Mouse (Mus musculus) neural tube, embryonic 14.5 days (tissue): Measurements from ENCODE around the gene Tiam1. TPM values are rescaled to one million over a fixed set of nuclear protein-coding genes. Genes with fewer than 3 reads are reported as not detected.

Experiments
- ATAC-seq: fragments of 200-750 bp; cut with Nextera tagmentation; 2 replicates; pipeline ENCODE4 v1.8.0; 2017; ENCODE audit warnings: low read depth, mild to moderate bottlenecking, moderate TSS enrichment, moderate library complexity
- H3K27ac ChIP-seq: fragments of 300-500 bp; sonication (generic); 2 replicates; pipeline ENCODE4 v1.5.1; 2014; ENCODE audit warnings: low read depth, mild to moderate bottlenecking, control low read depth, low read length, moderate library complexity, mixed read lengths
- H3K27me3 ChIP-seq: fragments of 300-500 bp; sonication (generic); 2 replicates; pipeline ENCODE4 v1.6.1; 2014; ENCODE audit warnings: low read length; ENCODE audit not compliant: control insufficient read depth, insufficient read depth
- H3K36me3 ChIP-seq: fragments of 300-500 bp; sonication (generic); 2 replicates; pipeline ENCODE4 v1.6.1; 2014; ENCODE audit warnings: low read length, mixed read lengths; ENCODE audit not compliant: control insufficient read depth, insufficient read depth
- H3K4me1 ChIP-seq: fragments of 300-500 bp; sonication (generic); 2 replicates; pipeline ENCODE4 v1.6.1; 2014; ENCODE audit warnings: low read length; ENCODE audit not compliant: control insufficient read depth, insufficient read depth
- H3K4me2 ChIP-seq: fragments of 300-500 bp; sonication (generic); 2 replicates; pipeline ENCODE4 v1.6.1; 2014; ENCODE audit warnings: mild to moderate bottlenecking, low read depth, low read length, control low read depth
- H3K4me3 ChIP-seq: fragments of 300-500 bp; sonication (generic); 2 replicates; pipeline ENCODE4 v1.5.1; 2014; ENCODE audit warnings: low read depth, low read length, control low read depth, mixed read lengths
- H3K9ac ChIP-seq: fragments of 300-500 bp; sonication (generic); replicated peaks from 2 replicates; pipeline ENCODE4 v1.6.1; 2014; ENCODE audit warnings: low read depth, mild to moderate bottlenecking, control low read depth, low read length, mixed read lengths
- H3K9me3 ChIP-seq: fragments of 300-500 bp; sonication (generic); 2 replicates; pipeline ENCODE4 v1.6.1; 2016; ENCODE audit warnings: low read length; ENCODE audit not compliant: control insufficient read depth
- WGBS: fragments of 180-500 bp; shearing (Covaris S2); extraction: QIAGEN DNeasy Blood & Tissue Kit; methylation state at CpG from one replicate; pipeline ENCODE4 v1.1.7; 2014; 5-methylcytosine and 5-hydroxymethylcytosine counted together
- polyA plus RNA-seq: library from polyadenylated mRNA; unstranded; fragments of >200 nt; fragmentation: Nextera tagmentation; extraction: Ambion mirVana; gene quantifications from 2 replicates; pipeline ENCODE4 v1.2.1, GENCODE M21; 2014

Tiam1 gene
- polyA plus RNA-seq, 1 experiment from 2014 or later: 34.8 TPM

DNA sequence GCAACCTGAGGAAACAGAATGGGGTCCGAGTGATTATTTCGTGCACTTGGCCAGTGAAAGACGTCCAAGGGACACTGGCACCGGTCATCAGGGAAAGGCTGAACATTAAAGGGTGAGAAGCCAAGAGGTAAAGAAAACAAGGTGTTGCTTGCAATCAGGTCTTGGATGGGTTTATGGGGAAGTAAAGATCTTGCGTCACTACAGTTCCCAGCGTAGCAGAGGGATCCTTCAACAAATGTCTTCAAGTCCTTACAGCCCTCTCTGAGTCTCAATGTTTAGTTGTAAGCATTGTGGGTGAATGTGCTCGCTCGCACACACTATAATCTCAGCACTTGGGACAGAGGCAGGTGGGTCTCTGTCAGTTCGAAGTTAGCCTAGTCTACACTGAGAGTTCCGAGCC, 266.4 kb downstream of the Tiam1 start:
- Histone ChIP-seq H3K4me3 (no peak overlapping the region), H3K36me3 (no peaks in the 10 kb centered on the region), H3K4me1 (no peaks in the 10 kb centered on the region), H3K27me3 (no peaks in the 10 kb centered on the region), H3K9me3 (no peaks in the 10 kb centered on the region), H3K4me2 (no peak overlapping the region), H3K9ac (no peak overlapping the region), H3K27ac (no peak overlapping the region)
- WGBS: 97% methylated on average over 10 of the region's 10 CpGs
- ATAC-seq: no peak

DNA sequence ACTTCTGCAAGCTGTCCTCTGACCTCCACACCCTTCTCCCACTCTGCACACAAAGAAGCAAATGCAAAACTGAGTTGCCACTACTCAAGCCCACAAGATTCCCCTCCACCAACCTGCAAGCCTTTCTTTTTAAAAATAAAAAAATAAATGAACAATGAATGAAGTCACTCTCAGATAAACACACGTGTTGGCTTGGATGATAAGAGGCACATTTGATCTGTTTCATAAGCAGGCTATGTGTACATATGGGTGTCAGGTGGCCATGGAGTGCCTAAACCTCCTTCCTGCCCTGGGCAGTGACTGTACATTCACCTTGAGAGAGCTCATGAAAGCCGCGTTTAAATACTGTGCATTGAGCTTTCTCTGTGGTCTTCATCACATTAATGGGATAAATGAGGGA, 267.5 kb downstream of the Tiam1 start:
- no peak overlapping the region for H3K27ac ChIP-seq
- WGBS: 95% methylated on average over 3 of the region's 3 CpGs
- no peak overlapping the region for H3K4me2 ChIP-seq
- ATAC-seq: no peak
- H3K27me3 ChIP-seq: no peaks in the 10 kb centered on the region
- no peaks in the 10 kb centered on the region for H3K4me1 ChIP-seq
- H3K4me3 ChIP-seq: no peak overlapping the region
- no peaks in the 10 kb centered on the region for H3K36me3 ChIP-seq
- H3K9ac ChIP-seq: no peak overlapping the region
- H3K9me3 ChIP-seq: no peaks in the 10 kb centered on the region

- peak; percentile 29; the same call in 1 of the 2 replicates for ATAC-seq
- Histone ChIP-seq H3K4me2 (no peak overlapping the region), H3K9ac (no peak overlapping the region), H3K4me3 (no peak overlapping the region), H3K27me3 (no peaks in the 10 kb centered on the region), H3K9me3 (no peaks in the 10 kb centered on the region), H3K27ac (no peak overlapping the region), H3K36me3 (no peaks in the 10 kb centered on the region), H3K4me1 (no peaks in the 10 kb centered on the region)
- WGBS: 44% methylated on average over 15 of the region's 15 CpGs
These were observed 269.4 kb downstream of the Tiam1 start for GRCm38 (mm10) chr16:89874012-89874704.

DNA sequence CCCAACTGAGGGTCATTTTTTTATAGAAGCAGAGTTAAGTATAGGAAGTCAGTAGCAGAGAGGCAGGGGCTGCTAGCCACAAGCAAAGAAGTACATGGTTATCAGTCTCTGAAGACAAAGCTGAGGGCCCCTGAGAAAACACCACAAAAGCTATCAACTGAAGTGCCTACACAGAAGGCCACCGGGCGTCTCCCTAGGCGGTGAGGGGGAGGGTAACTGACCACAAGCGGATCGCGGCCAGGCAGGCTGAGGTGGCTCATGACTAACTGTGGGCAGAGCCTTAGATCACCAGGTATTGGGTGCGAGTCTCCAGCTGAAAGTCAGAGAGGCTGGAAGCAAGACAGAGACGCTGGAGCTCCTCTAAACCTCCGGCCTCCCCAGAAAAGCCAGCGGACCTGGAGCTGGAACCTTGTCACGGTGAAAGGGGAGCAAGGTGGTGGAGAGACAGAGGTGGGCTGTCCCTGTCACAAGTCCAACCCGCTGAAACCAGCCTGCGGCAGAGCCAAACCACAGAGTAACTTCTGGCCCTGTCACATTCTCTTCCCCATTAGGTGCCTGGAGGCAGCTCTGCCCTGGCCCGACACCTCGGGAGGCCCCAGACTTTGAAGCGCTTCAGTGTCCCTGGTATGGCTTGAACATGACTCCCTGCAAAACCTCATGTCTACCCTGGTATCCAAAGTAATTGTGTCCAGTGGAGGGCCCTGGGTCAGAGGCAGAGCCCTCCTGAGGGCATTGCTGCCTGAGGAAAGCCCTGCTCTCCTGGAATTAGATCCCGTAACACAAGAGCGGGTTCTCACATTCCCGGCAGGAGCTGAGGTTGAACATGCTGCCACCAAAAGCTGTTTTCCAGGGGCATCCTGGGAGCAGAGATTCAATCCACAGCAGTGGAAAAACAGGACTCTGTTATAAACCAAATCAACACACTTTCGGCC, 271.3 kb downstream of the Tiam1 start:
- H3K4me2 ChIP-seq: no peak overlapping the region
- no peak for ATAC-seq
- H3K9ac ChIP-seq: no peak overlapping the region
- H3K9me3 ChIP-seq: no peaks in the 10 kb centered on the region
- 84% methylated on average over 20 of the region's 20 CpGs for WGBS
- no peak overlapping the region for H3K27ac ChIP-seq
- no peaks in the 10 kb centered on the region for H3K36me3 ChIP-seq
- H3K4me3 ChIP-seq: no peak overlapping the region
- no peaks in the 10 kb centered on the region for H3K4me1 ChIP-seq
- H3K27me3 ChIP-seq: no peaks in the 10 kb centered on the region

GRCm38 (mm10) chr16:89871382-89871781, 272.2 kb downstream of the Tiam1 start:
- no peaks in the 10 kb centered on the region for H3K27me3 ChIP-seq
- no peaks in the 10 kb centered on the region for H3K4me1 ChIP-seq
- no peaks in the 10 kb centered on the region for H3K9me3 ChIP-seq
- no peak for ATAC-seq
- no peak overlapping the region for H3K4me3 ChIP-seq
- WGBS: 73% methylated on average over 13 of the region's 13 CpGs
- H3K27ac ChIP-seq: no peak overlapping the region
- H3K4me2 ChIP-seq: no peak overlapping the region
- no peak overlapping the region for H3K9ac ChIP-seq
- H3K36me3 ChIP-seq: no peaks in the 10 kb centered on the region

DNA sequence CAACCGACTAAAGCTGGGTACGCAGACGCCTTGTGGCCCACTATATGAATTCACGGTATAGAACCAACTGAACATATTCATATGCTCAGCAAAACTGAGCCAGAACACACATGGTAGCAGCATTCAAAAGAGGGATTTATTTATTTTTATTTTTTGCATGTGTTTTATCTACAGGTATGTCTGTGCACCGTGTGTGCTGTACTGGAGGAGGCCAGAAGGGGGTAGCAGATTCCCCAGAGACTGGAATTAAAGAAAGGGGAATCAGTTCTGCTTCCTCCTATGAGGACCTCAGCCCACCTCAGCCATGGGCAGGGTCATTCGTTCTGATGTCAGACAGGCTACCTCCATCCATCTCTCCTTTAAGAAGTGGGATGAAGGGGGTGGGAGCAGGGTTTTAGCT, 273.5 kb downstream of the Tiam1 start:
- Histone ChIP-seq H3K27ac (no peak overlapping the region), H3K4me2 (no peak overlapping the region), H3K9ac (no peak overlapping the region), H3K9me3 (no peaks in the 10 kb centered on the region), H3K4me3 (no peak overlapping the region), H3K4me1 (no peaks in the 10 kb centered on the region), H3K36me3 (no peaks in the 10 kb centered on the region), H3K27me3 (no peaks in the 10 kb centered on the region)
- WGBS: 95% methylated on average over 6 of the region's 6 CpGs
- ATAC-seq: no peak

GRCm38 (mm10) chr16:89868502-89868901, 275.1 kb downstream of the Tiam1 start:
- H3K4me2 ChIP-seq: no peak overlapping the region
- no peak overlapping the region for H3K27ac ChIP-seq
- no peak for ATAC-seq
- no peaks in the 10 kb centered on the region for H3K27me3 ChIP-seq
- no peaks in the 10 kb centered on the region for H3K4me1 ChIP-seq
- no peaks in the 10 kb centered on the region for H3K36me3 ChIP-seq
- no peak overlapping the region for H3K9ac ChIP-seq
- no peaks in the 10 kb centered on the region for H3K9me3 ChIP-seq
- H3K4me3 ChIP-seq: no peak overlapping the region
- 91% methylated on average over 3 of the region's 3 CpGs for WGBS

DNA sequence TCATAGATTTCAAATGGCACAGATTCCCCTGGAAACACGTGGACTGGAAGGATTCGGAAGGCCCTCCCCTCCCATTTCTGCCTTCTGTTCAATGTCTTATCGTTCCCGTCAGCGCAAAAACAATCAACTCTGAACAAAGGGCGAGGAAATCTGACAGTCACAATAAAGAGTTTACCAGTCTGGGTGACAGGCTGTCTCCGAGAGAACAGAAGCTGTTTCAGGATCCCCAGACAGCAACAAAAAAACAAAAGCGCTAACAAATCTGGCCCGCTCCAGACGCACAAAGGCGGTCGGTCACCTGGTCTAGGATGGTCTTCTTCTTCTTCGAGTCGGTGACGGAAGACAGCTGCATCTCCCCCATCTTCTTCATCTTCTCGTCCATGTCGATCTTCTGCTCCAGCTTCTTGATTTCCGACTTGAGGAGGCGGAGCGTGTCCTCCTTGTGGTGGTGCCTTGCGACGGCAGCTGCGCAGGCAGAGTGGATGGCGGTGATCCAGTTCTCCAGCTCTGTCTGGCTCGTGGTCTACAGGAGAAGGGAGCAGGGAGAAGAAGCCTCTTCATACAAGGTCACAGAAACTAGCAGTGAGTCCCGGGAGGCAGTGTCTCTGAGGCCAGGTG, 276.2 kb downstream of the Tiam1 start:
- Histone ChIP-seq H3K27ac (no peak overlapping the region), H3K4me3 (no peak overlapping the region), H3K27me3 (no peaks in the 10 kb centered on the region), H3K4me2 (no peak overlapping the region), H3K36me3 (no peaks in the 10 kb centered on the region), H3K9ac (no peak overlapping the region), H3K4me1 (no peaks in the 10 kb centered on the region), H3K9me3 (no peaks in the 10 kb centered on the region)
- 90% methylated on average over 26 of the region's 26 CpGs for WGBS
- ATAC-seq: no peak

DNA sequence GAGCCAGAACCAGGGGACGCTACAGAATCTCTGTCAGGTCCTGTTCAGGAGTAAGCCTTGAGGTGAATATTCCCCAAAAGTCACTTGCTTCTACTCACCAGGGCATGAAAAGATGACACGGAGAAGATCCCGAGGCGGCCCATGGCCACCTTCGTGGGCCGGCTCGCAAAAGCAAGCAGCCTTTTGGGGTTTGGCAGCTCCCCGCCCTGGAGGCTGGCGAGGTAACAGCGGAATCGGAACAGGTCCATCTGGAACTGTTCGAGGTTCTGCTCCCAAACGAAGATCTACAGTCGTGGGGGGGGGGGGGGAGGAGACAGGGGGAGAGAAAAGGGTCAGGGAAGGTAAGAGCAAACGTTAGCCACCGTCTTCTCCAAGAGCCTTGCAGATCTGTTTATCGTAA, 278.4 kb downstream of the Tiam1 start:
- Histone ChIP-seq H3K27me3 (no peaks in the 10 kb centered on the region), H3K36me3 (no peaks in the 10 kb centered on the region), H3K27ac (no peak overlapping the region), H3K4me2 (no peak overlapping the region), H3K4me3 (no peak overlapping the region), H3K9me3 (no peaks in the 10 kb centered on the region), H3K9ac (no peak overlapping the region), H3K4me1 (no peaks in the 10 kb centered on the region)
- no peak for ATAC-seq
- WGBS: 88% methylated on average over 17 of the region's 17 CpGs
